Mouse (Mus musculus): ENCODE data around the gene Icam2.
A peak's percentile ranks its signal among the peaks of the same experiment; 100 is the strongest.

Icam2 gene

GRCm38 (mm10) chr11:106390757-106391156 is 2.9 kb upstream of the Icam2 start:
- DNase-seq = peak in 1 of 2 experiments; percentile 46

GRCm38 (mm10) chr11:106389611-106390010 is 1.7 kb upstream of the Icam2 start:
- peak in 1 of 2 experiments; percentile 45 for DNase-seq

- DNase-seq = no peak
Measured at GRCm38 (mm10) chr11:106387020-106387419, 855 bp downstream of the Icam2 start.

- no peak for DNase-seq
Measured at GRCm38 (mm10) chr11:106386409-106386808, 1.5 kb downstream of the Icam2 start.

- DNase-seq = no peak
Measured at GRCm38 (mm10) chr11:106383051-106383790, 4.7 kb downstream of the Icam2 start.

- DNase-seq = peak in 1 of 2 experiments; percentile 41
Measured at GRCm38 (mm10) chr11:106382424-106382823, 5.5 kb downstream of the Icam2 start.

- peak in 1 of 2 experiments; percentile 55 for DNase-seq
Measured at GRCm38 (mm10) chr11:106381883-106382282, 6.0 kb downstream of the Icam2 start.

GRCm38 (mm10) chr11:106381011-106381410 is 6.9 kb downstream of the Icam2 start:
- DNase-seq = peak in 1 of 2 experiments; percentile 21

- no peak for DNase-seq
Measured at GRCm38 (mm10) chr11:106374979-106375378, 12.9 kb downstream of the Icam2 start.

- DNase-seq = no peak
Measured at GRCm38 (mm10) chr11:106374559-106374958, 13.3 kb downstream of the Icam2 start.

- DNase-seq = no peak
Measured at GRCm38 (mm10) chr11:106373998-106374397, 13.9 kb downstream of the Icam2 start.

GRCm38 (mm10) chr11:106366316-106366715 is 21.6 kb downstream of the Icam2 start:
- DNase-seq = peak; percentile 91

GRCm38 (mm10) chr11:106365366-106365765 is 22.5 kb downstream of the Icam2 start, which contains the start of gene Prr29:
Gene Prr29, plus strand, starts transcription at chr11:106365472.
- peak in 1 of 2 experiments; percentile 15 for DNase-seq

GRCm38 (mm10) chr11:106364712-106365111 is 23.2 kb downstream of the Icam2 start:
- peak; percentile 61 to 74 for DNase-seq

- peak; percentile 47 to 54 for DNase-seq
Measured at GRCm38 (mm10) chr11:106359350-106359749, 28.5 kb downstream of the Icam2 start.

- DNase-seq = no peak
Measured at GRCm38 (mm10) chr11:106355382-106356128, 32.3 kb downstream of the Icam2 start.

GRCm38 (mm10) chr11:106354181-106354580 is 33.7 kb downstream of the Icam2 start:
- DNase-seq = no peak

GRCm38 (mm10) chr11:106353188-106353587 is 34.7 kb downstream of the Icam2 start, which contains the start of gene Scn4a:
Gene Scn4a, minus strand, starts transcription at chr11:106353288.
- DNase-seq = no peak

- no peak for DNase-seq
Measured at GRCm38 (mm10) chr11:106351941-106352340, 35.9 kb downstream of the Icam2 start.

GRCm38 (mm10) chr11:106351253-106351652 is 36.6 kb downstream of the Icam2 start:
- DNase-seq = no peak

GRCm38 (mm10) chr11:106350853-106351252 is 37.0 kb downstream of the Icam2 start:
- DNase-seq = peak; percentile 39 to 53

- DNase-seq = no peak
Measured at GRCm38 (mm10) chr11:106349772-106350171, 38.1 kb downstream of the Icam2 start.

- no peak for DNase-seq
Measured at GRCm38 (mm10) chr11:106344910-106345309, 43.0 kb downstream of the Icam2 start.
